Mouse (Mus musculus): ENCODE measurements around the gene Csrnp3.

- TF ChIP-seq POLR2A (IDR thresholded peaks at IDR 0.05; ENCODE audit: borderline replicate concordance, extremely low read depth, low read depth, low read length), result no peak
- no peak for TF ChIP-seq CTCF (IDR thresholded peaks at IDR 0.05; ENCODE audit: insufficient read depth, low read length)
Measured at GRCm38 (mm10) chr2:65864778-65865339, 19.3 kb downstream of the Csrnp3 start.
